Mouse (Mus musculus) heart, embryonic 11.5 days (tissue): ENCODE data around the gene Olfr328. TPM values are rescaled to one million over a fixed set of nuclear protein-coding genes. Genes with fewer than 3 reads are reported as not detected.

Experiments
- ATAC-seq: fragments of 200-750 bp; cut with Nextera tagmentation; replicated peaks from 2 replicates; pipeline ENCODE4 v1.8.0; 2017; ENCODE audit warnings: moderate library complexity; ENCODE audit not compliant: insufficient number of reproducible peaks, low FRiP score, low TSS enrichment
- H3K27ac ChIP-seq: fragments of 300-500 bp; sonication (generic); 2 replicates; pipeline ENCODE4 v1.5.1; 2014; ENCODE audit warnings: mild to moderate bottlenecking, low read depth, low read length
- H3K27me3 ChIP-seq: fragments of 300-500 bp; sonication (generic); 2 replicates; pipeline ENCODE4 v1.6.1; 2014; ENCODE audit warnings: mild to moderate bottlenecking, low read length, mixed read lengths; ENCODE audit not compliant: control insufficient read depth, insufficient read depth
- H3K36me3 ChIP-seq: fragments of 300-500 bp; sonication (generic); 2 replicates; pipeline ENCODE4 v1.6.1; 2014; ENCODE audit warnings: mild to moderate bottlenecking, low read length, moderate library complexity, mixed read lengths; ENCODE audit not compliant: control insufficient read depth, insufficient read depth
- H3K4me1 ChIP-seq: fragments of 300-500 bp; sonication (generic); 2 replicates; pipeline ENCODE4 v1.6.1; 2014; ENCODE audit warnings: low read length; ENCODE audit not compliant: control insufficient read depth, insufficient read depth
- H3K4me2 ChIP-seq: fragments of 300-500 bp; sonication (generic); 2 replicates; pipeline ENCODE4 v1.6.1; 2014; ENCODE audit warnings: mild to moderate bottlenecking, moderate library complexity
- H3K4me3 ChIP-seq: fragments of 300-500 bp; sonication (generic); 2 replicates; pipeline ENCODE4 v1.5.1; 2014; ENCODE audit warnings: low read depth, low read length
- H3K9ac ChIP-seq: fragments of 300-500 bp; sonication (generic); 2 replicates; pipeline ENCODE4 v1.6.1; 2014; ENCODE audit warnings: mild to moderate bottlenecking, low read depth, low read length, moderate library complexity
- H3K9me3 ChIP-seq: fragments of 300-500 bp; sonication (generic); replicated peaks from 2 replicates; pipeline ENCODE4 v1.6.1; 2016; ENCODE audit warnings: low read length; ENCODE audit not compliant: control insufficient read depth
- WGBS: fragments of 180-500 bp; shearing (Covaris S2); extraction: QIAGEN DNeasy Blood & Tissue Kit; methylation state at CpG from one replicate; pipeline ENCODE4 v1.1.7; 2014; ENCODE audit not compliant: insufficient replicate concordance; 5-methylcytosine and 5-hydroxymethylcytosine counted together
- polyA plus RNA-seq: library from polyadenylated mRNA; unstranded; fragments of >200 nt; fragmentation: Nextera tagmentation; extraction: Ambion mirVana; gene quantifications from 2 replicates; pipeline ENCODE4 v1.2.1, GENCODE M21; 2014

Olfr328 gene
- polyA plus RNA-seq: 0.09 TPM in 1 of 2 replicates, not detected in the other

- no peak within 1 kb of the TSS for H3K27ac ChIP-seq
- 79% methylated on average over 1 of the region's 1 CpGs for WGBS
- no peaks in the 10 kb centered on the region for H3K9me3 ChIP-seq
- no peak within 1 kb of the TSS for H3K4me3 ChIP-seq
- no peaks in the 10 kb centered on the region for H3K36me3 ChIP-seq
- no peak for ATAC-seq
- no peaks in the 10 kb centered on the region for H3K27me3 ChIP-seq
- H3K4me2 ChIP-seq: no peak within 1 kb of the TSS
- H3K9ac ChIP-seq: no peak within 1 kb of the TSS
- H3K4me1 ChIP-seq: no peaks in the 10 kb centered on the region
Measured at GRCm38 (mm10) chr11:58555536-58555935, at the start of gene Olfr328. Gene Olfr328 (minus strand): TSS chr11:58555636.

GRCm38 (mm10) chr11:58605228-58605627, 49.8 kb upstream of the Olfr328 start:
- Histone ChIP-seq H3K36me3 (no peaks in the 10 kb centered on the region), H3K4me1 (no peaks in the 10 kb centered on the region; the same call in 1 of the 2 replicates), H3K4me3 (no peak overlapping the region), H3K4me2 (no peak overlapping the region), H3K9ac (no peak overlapping the region), H3K9me3 (no peaks in the 10 kb centered on the region), H3K27ac (no peak overlapping the region), H3K27me3 (no peaks in the 10 kb centered on the region)
- ATAC-seq: no peak
- WGBS: 47% methylated on average over 3 of the region's 3 CpGs

DNA sequence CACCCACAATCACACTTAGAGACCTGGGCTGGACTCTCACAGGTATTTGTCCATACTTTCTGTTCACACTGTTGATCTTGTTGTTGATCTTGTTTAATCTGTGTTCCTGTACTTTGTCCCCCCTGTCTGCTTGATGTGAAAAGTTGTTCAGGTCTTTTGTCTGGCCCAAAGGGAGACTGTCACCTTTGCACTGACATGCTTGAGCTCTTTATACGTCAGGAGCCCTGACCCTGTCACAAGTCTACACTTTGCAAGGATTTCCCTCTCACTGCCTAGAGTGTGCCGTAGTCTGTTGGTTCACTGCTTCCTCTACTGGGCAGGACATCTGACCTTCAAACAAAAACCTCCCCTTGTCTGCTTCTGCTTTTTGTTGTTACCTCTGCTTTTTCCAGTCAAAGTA, 49.3 kb upstream of the Olfr328 start:
- Histone ChIP-seq H3K9me3 (no peaks in the 10 kb centered on the region), H3K36me3 (no peaks in the 10 kb centered on the region), H3K27ac (no peak overlapping the region), H3K27me3 (no peaks in the 10 kb centered on the region), H3K4me1 (no peaks in the 10 kb centered on the region; the same call in 1 of the 2 replicates), H3K4me3 (no peak overlapping the region), H3K9ac (no peak overlapping the region), H3K4me2 (no peak overlapping the region)
- no peak for ATAC-seq
- WGBS: 66% methylated on average over 2 of the region's 2 CpGs

DNA sequence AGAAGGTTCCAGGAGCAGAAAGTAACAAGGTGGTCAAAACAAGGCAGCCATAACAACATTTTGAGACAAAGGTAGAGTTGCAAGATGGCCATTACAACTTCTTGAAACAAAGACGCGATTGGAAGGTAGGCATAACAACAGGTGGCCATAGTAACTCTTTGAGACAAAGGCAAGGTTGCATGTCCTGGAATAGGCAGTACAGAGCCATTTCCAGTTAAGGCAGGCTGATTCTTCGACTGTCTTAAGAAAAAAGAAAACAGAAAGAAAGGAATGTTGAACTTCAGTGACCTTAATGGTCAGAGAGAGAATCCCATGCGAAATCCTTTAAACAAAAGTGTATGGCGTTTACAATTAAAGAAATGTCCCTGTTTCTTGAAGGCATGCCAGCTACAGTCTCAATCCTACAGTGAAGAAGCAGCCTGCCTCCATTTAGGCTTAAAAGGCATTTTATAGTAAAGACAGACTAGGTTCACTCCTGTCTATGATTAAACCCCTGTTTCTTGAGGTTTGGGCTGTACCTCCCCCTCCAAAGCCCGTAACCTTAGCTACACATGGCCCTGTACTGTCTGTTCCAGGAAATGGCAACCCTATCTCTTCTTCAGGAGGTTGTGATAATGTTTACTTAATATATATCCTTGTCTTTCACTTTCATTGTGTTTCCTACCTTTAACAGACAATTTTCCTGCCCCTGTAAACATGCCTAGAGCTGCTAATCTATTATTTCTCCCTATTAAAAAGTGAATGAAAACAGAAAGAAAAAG, 47.5 kb upstream of the Olfr328 start:
- Histone ChIP-seq H3K36me3 (no peaks in the 10 kb centered on the region), H3K9me3 (no peaks in the 10 kb centered on the region), H3K27ac (no peak overlapping the region), H3K9ac (no peak overlapping the region), H3K4me3 (no peak overlapping the region), H3K27me3 (no peaks in the 10 kb centered on the region), H3K4me2 (no peak overlapping the region), H3K4me1 (no peaks in the 10 kb centered on the region; the same call in 1 of the 2 replicates)
- ATAC-seq: no peak
- 72% methylated on average over 6 of the region's 6 CpGs for WGBS

DNA sequence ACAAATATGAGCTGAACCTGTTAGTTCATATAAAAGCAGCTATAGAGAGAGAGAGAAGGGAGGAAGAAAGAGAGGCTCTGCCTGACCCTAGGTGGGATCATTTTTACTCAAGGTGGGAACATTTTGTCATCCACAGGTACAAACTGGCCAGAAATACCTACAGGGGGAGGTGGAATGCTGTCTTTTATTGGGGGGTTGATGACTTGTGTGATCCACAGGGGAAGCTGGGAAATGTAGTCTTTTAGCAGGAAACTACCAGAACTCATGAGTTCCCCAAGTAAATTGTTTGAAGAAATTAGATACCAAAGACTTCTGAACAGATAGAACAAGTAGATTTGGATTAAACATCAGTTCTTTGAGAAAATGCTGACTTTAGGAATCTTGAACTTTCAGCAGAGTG, 46.6 kb upstream of the Olfr328 start:
- no peaks in the 10 kb centered on the region; the same call in 1 of the 2 replicates for H3K4me1 ChIP-seq
- H3K9ac ChIP-seq: no peak overlapping the region
- no peak overlapping the region for H3K27ac ChIP-seq
- no peaks in the 10 kb centered on the region for H3K36me3 ChIP-seq
- no peak for ATAC-seq
- H3K9me3 ChIP-seq: no peaks in the 10 kb centered on the region
- H3K27me3 ChIP-seq: no peaks in the 10 kb centered on the region
- no peak overlapping the region for H3K4me3 ChIP-seq
- no peak overlapping the region for H3K4me2 ChIP-seq

DNA sequence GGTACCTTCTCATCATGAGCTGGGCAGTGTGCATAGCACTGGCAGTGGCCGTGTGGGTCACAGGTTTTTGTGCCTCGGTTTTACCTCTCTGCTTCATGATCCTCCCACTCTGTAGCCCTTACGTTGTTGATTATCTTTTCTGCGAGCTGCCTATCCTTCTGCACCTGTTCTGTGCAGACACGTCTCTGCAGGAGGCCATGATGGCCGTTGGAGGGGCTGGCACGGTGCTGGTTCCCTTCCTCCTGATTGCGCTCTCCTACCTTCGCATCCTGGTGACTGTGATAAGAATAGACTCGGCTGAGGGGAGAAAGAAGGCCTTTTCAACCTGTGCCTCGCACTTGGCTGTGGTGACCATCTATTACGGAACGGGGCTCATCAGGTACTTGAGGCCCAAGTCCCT, 42.4 kb upstream of the Olfr328 start:
- Histone ChIP-seq H3K4me1 (no peaks in the 10 kb centered on the region), H3K36me3 (no peaks in the 10 kb centered on the region), H3K9me3 (no peaks in the 10 kb centered on the region), H3K9ac (no peak overlapping the region), H3K4me3 (no peak overlapping the region), H3K27me3 (no peaks in the 10 kb centered on the region), H3K4me2 (no peak overlapping the region), H3K27ac (no peak overlapping the region)
- 78% methylated on average over 13 of the region's 13 CpGs for WGBS
- no peak for ATAC-seq

GRCm38 (mm10) chr11:58594814-58595213, 39.4 kb upstream of the Olfr328 start, which contains the start of gene Olfr324:
Gene Olfr324 (plus strand): TSS chr11:58595114.
- no peak for ATAC-seq
- H3K36me3 ChIP-seq: no peaks in the 10 kb centered on the region
- no peaks in the 10 kb centered on the region for H3K9me3 ChIP-seq
- WGBS: 79% methylated on average over 6 of the region's 6 CpGs
- H3K27ac ChIP-seq: no peak within 1 kb of the TSS
- no peaks in the 10 kb centered on the region for H3K4me1 ChIP-seq
- no peak within 1 kb of the TSS for H3K4me3 ChIP-seq
- H3K27me3 ChIP-seq: no peaks in the 10 kb centered on the region
- H3K4me2 ChIP-seq: no peak within 1 kb of the TSS
- H3K9ac ChIP-seq: no peak within 1 kb of the TSS

DNA sequence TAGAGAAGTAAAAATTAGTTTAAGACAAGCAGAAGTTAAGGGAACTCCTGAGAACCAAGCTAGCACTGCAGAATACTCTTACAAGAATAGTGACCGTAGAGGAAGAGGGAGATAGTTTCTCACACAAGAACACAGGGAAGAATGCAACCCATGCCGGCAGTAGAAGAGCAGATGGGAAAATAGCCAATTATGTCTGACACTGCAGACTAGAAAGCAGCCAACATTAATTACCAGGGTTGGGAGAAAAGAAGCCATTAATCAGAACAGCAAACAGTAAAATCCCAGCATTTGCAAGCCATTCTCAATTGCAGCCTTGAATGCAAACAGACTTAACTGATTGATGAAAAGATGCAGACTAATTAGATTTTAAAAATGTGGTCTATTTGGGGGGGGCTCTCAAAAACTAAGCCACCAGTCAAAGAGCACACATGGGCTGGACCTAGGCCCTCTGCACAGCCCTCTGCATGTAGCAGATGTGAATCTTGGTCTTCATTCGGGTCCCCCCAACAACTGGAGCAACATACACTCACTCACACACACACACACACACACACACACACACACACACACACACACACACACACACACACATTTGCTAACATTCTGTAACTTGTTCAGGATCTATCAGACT, 33.3 kb upstream of the Olfr328 start:
- no peak overlapping the region for H3K4me3 ChIP-seq

More for the DNA sequence above, 33.3 kb upstream of the Olfr328 start:
- no peaks in the 10 kb centered on the region for H3K27me3 ChIP-seq
- H3K27ac ChIP-seq: no peak overlapping the region
- 68% methylated on average over 3 of the region's 3 CpGs for WGBS
- no peak overlapping the region for H3K4me2 ChIP-seq
- no peak overlapping the region for H3K9ac ChIP-seq
- no peaks in the 10 kb centered on the region for H3K9me3 ChIP-seq
- ATAC-seq: no peak
- H3K4me1 ChIP-seq: no peaks in the 10 kb centered on the region
- H3K36me3 ChIP-seq: no peaks in the 10 kb centered on the region
